Mouse (Mus musculus) neutrophil, adult 59 days (primary cell): Measurements from ENCODE around the gene Cpeb2. TPM values are rescaled to one million over a fixed set of nuclear protein-coding genes. Genes with fewer than 3 reads are reported as not detected.

Experiments
- total RNA-seq, 2 experiments: library from RNA; stranded (reverse); gene quantifications; 1 replicate in 1 of 2; 2 replicates in 1 of 2; pipeline ENCODE4 v1.2.4; 2023

Gene Cpeb2
- 10 to 100 TPM; 34.9 to 45.9 TPM for total RNA-seq

DNA sequence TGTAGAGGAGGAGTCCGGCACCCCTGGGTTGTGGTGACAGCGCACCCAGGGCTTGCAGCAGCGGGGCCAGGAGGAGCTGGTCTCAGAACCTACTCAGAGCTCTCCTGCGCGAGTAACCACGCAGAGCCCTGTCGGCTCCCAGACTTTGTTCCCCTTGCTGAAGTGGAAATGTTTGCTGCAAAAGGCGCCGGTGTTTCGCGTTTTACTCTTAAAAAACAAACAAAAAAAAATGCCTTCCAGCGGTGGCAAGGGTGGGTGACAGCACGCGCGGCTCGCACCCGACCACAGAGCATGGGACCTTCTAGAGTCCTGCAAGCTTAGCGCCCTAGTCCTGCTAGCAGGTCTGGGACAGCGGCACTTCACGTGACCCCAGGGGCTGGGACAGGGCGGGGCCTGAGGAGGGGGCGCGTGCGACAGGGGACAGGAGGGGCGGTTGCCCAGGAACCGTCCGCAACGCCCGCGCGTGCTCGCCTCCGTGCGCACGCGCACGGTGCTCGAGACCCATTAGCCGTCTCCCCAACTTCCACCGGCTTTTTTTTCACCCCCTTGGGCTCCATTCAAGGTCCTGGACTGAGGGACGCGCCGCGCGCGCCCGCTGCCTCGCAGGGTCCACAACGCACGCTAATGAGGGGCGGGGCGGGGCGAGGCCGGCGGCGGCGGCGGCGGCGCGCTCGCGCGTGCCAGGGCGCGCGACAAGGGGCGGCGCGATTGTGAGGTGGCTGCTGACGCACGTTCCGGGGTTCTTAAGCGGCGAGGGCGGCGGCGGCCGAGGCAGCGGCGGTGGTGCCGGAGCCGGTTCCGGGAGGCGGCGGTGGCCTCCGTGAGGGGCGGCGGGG is at the start of gene Cpeb2:
Gene Cpeb2 (plus strand): TSS at position 691 of the 836 bp plus-strand sequence.

